Mouse (Mus musculus) adipocyte (in vitro differentiated cells): ENCODE measurements around the gene Hist1h3d.
"Not testable (repeated sequence)": the region's sequence is repeated elsewhere in the genome, so short reads cannot be mapped to it uniquely, and the experiment has no call there.

ENCODE experiments used
- DNase-seq: peaks from one replicate; pipeline ENCODE4 v3.0.0-alpha.2; 2016; ENCODE audit warnings: low spot score

Gene Hist1h3d

GRCm38 (mm10) chr13:23542225-23542980 lies 33.2 kb upstream of the Hist1h3d start:
- DNase-seq: not testable (repeated sequence)

- peak; percentile 91 for DNase-seq
Observed at GRCm38 (mm10) chr13:23542999-23543607, 32.5 kb upstream of the Hist1h3d start, which contains the start of gene Hist1h2bh. Gene Hist1h2bh (minus strand): TSS chr13:23543392.

DNA sequence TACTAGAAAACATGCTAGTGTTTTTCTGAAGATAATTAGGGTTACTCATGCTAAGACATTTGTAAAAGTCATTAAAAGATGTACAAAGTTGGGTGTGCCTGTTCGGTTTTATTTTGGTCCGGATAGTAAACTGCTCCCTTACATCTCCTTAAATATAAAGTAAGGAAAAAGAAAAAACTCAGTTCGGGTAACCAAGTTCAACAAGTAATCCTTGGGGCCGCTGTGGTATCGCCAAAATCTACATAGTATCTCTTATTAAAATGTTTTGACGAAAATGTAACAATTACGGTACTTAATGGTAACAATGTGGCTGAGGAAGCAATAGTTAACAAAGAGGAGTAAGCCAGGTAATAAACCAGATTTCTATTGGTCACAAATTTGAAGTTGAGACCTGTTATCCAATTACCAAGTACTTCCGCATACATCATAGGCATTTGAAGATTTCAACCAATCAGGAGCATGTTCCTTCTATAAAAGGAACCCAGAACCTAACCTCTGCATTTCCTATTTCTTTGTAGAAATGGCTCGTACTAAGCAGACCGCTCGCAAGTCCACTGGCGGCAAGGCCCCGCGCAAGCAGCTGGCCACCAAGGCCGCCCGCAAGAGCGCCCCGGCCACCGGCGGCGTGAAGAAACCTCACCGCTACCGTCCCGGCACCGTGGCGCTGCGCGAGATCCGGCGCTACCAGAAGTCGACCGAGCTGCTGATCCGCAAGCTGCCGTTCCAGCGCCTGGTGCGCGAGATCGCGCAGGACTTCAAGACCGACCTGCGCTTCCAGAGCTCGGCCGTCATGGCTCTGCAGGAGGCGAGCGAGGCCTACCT lies 31.4 kb upstream of the Hist1h3d start, which contains the start of gene Hist1h3f:
Gene Hist1h3f, plus strand, starts transcription at position 88 of the 822 bp plus-strand sequence.
- DNase-seq: peak; percentile 92

- not testable (repeated sequence) for DNase-seq
Observed at GRCm38 (mm10) chr13:23544787-23545120, 30.8 kb upstream of the Hist1h3d start.

GRCm38 (mm10) chr13:23546694-23547093 lies 28.9 kb upstream of the Hist1h3d start:
- DNase-seq: no peak

GRCm38 (mm10) chr13:23550761-23551145 lies 24.8 kb upstream of the Hist1h3d start:
- peak; percentile 49 for DNase-seq

- DNase-seq: peak; percentile 96
Observed at GRCm38 (mm10) chr13:23551146-23551834, 24.3 kb upstream of the Hist1h3d start, which contains the start of gene Hist1h4f. Gene Hist1h4f (minus strand): TSS chr13:23551648.

DNA sequence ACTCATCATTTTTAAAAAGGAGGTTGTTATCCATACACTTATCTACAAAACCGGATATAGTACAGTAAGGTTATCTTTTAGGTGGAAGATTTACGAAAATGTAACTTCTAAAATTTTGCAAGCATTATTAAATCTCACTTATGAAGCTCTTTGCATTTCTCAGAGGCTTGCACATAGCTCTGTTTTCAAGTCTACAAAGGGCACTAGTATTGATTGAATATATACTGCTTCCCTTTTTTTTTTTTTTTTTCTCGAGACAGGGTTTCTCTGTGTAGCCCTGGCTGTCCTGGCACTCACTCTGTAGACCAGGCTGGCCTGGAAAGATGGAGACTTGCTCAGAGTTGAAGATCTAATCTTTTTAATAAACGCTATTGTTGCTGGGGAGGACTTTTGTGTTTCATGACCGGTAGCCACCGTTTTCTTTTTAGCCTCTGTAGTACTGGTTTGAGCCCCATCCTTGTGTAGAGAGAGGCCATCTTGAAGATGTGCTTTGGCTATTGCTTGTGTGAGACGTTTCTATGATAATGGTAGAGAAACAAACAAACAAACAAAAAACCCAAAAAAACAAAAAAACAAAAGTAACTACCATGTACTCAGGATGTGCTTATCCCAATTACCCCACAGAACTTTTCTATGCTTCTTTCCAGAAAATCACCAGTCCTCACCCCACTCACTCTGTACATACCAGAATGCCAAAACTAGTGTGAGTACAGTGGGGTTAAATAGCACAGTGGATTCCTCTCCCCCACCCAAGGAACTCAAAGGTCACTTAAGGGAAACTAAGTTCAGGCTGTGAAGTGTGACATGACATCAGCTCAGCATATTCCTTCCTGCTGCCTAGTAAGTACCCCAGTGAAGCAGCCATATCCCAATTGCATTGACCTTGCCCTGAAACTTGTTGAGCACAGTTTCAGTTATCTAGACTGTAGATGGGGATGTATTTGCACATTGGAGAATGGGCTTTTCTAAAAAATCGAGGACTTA lies 23.3 kb upstream of the Hist1h3d start:
- no peak for DNase-seq

DNA sequence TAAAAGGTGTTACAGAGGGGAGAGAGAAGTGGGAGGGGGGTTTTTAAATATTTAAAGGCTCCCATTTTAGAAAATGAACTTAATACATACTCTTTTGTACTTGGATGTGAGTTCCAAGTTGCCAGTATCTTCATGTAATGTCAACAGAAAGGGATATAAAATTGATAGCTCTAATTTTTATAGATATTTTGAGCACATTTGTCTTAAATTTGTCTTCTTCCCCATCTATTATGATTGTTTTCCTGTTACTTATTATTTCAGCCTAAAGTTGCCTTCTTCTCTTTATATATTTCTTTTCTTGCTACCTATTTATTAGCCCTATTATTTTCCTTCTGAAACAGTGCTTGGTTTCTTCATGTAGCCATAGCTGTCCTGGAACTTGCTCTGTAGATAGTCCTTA lies 22.6 kb upstream of the Hist1h3d start, which contains the start of gene Hist1h1d:
Gene Hist1h1d, plus strand, starts transcription at position 301 of the 400 bp plus-strand sequence.
- DNase-seq: no peak

- DNase-seq: no peak
Observed at GRCm38 (mm10) chr13:23554393-23554792, 21.2 kb upstream of the Hist1h3d start.

- DNase-seq: peak; percentile 90
Observed at GRCm38 (mm10) chr13:23554925-23555838, 20.4 kb upstream of the Hist1h3d start.

- DNase-seq: peak; percentile 79
Observed at GRCm38 (mm10) chr13:23555839-23556416, 19.6 kb upstream of the Hist1h3d start.

DNA sequence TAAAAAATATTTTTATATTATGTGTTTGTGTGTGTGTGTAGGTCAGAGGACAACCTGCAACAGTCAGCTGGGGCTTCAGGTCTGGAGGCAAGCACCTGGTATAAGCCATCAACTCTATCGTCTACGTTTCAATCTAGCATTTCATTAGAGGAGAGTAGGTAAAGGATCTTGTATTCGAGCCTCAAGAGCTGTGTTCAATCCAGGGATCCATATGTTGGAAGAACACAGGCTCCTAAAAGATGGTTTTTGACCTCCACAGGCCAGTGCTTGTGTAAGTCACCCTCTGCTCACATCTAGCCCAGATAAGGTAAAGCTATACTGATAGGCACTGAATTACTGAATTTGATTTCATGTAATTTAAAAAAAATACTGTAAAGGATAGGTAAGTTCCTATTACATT lies 18.7 kb upstream of the Hist1h3d start:
- no peak for DNase-seq

- not testable (repeated sequence) for DNase-seq
Observed at GRCm38 (mm10) chr13:23560699-23561098, 14.9 kb upstream of the Hist1h3d start.

DNA sequence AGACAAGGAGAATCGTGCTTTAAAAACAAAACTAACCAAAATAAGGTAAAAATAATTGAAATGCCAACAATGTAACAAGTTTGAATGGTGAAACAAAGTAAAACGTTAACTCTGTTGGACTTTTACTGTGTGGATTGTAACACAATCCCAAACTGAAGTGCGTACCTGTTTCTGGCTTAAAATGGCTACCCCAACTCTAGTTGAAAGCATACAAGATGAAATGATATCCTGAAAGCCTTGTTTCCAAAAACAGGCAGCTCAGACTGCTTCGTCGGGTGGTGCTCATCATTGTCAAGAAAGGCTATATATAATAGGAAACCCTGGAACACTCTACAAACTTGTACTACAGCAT lies 14.1 kb upstream of the Hist1h3d start:
- DNase-seq: not testable (repeated sequence)

DNA sequence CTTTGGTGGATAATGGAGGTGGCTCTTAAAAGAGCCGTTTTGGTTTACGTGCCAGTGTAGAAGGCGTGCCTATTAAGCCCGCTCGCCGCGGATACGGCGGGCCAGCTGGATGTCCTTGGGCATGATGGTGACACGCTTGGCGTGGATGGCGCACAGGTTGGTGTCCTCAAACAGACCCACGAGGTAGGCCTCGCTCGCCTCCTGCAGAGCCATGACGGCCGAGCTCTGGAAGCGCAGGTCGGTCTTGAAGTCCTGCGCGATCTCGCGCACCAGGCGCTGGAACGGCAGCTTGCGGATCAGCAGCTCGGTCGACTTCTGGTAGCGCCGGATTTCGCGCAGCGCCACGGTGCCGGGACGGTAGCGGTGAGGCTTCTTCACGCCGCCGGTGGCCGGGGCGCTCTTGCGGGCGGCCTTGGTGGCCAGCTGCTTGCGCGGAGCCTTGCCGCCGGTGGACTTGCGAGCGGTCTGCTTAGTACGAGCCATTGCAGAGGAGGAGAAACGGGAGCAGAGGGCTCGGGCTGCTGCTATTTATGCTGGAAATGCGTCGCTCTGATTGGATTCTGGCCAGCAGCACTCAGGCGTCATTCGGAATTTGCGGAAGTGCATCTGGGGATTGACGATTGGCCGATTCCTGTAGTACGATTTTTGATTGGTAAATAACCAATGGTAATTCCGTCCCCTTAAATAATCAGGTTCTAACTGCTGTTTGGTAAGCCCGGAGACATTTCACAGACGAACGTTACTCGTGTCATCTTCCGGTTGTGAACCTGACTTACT lies 13.5 kb upstream of the Hist1h3d start, which contains the start of gene Hist1h3e:
Gene Hist1h3e, minus strand, starts transcription at position 487 of the 777 bp plus-strand sequence.
- peak; percentile 98 for DNase-seq

DNA sequence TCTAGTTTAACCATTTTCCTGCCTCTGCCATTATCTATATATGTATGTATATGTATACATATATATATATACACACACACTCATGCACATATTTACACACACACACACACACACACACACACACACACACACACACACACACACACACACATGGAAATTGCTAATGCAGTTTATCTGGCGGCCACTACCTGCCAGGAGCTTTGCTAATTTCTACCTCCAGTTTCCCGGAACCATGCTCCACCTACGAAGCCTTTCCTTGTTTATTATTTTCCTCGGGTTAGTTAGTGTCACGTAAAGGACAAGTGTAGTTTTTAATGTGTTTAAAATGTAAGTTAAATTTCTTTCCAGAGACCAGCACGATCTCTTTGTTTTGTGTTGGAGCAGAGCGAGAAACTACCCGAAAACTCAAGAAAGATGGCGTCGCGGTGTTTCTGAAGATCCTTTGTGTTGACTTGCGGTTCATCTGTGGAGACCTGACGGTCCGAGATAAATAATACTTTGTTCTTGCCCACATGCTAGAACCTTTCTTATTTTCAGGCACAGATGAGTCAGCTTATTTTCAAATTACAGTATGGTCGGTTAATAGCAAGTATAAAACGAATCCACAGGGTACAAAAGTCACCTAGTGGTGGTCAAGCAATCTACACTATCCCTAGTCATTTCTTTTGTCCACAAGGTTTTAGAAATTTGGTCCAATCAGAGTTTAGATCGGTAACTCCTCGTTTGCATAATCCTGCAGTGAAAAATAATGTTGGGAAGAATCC lies 12.7 kb upstream of the Hist1h3d start:
- peak; percentile 83 for DNase-seq

DNA sequence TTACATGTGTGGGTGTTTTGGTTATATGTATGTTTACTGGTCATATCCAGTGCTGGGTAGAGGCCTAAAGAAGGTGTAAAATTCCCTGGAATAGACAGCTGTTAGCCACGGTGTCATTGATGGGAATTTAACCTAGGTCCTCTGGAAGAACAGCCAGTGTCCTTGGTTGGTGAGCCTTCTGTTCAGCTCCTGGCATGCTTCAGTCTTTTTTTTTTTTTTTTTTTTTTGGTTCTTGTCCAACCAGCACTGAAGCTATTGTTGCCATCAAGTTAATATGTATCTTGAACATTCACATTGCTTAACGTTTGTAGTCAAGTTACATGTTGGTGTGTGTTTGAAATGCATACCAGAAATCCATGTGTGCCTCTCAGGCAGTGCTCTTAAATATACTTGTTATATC lies 11.1 kb upstream of the Hist1h3d start:
- no peak for DNase-seq
